Mouse (Mus musculus) left cerebral cortex, postnatal 36 days (tissue): ENCODE results near the gene Rnase13. TPM values are rescaled to one million over a fixed set of nuclear protein-coding genes. Genes with fewer than 3 reads are reported as not detected.

Experiments
- DNase-seq, 2 experiments: peaks; one replicate each; pipeline ENCODE4 v3.0.0; 2021 to 2022; ENCODE audit warnings: low spot score in 2 of 2, mixed read lengths in 1 of 2
- intact Hi-C: fragments of 180-260 bp; cut with DNase I; formaldehyde crosslinking; loops from one replicate; pipeline ENCODE4 v1.15.1; 2025
- total RNA-seq, 2 experiments: library from RNA; stranded (reverse); gene quantifications; 2 replicates each; pipeline ENCODE4 v1.2.3; 2021

Rnase13 gene
- total RNA-seq, 2 experiments from 2014 or later = not detected

DNA sequence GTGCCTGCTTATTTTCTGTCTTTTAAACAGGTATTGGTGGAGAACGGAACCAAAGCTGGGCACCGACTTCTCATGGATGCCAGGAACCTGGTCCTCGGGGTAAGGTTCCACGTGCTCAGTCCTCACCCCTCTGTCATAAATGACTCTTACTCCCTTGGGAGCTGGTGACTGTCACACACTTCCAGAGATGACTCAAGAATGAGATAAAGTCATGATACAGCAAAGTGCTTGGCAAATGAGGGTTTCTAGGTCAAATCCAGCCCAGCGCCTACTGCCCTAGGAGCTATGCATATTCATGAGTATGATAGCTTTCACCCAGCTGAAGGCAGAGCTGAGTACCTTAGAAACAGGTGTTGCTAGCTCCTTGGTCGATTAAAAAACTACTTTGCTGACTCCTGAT, 32.7 kb downstream of the Rnase13 start:
- DNase-seq = no peak
- intact Hi-C loops = loop anchor here (10.0 kb wide), 1 partner anchor 215 kb away; the partner anchor contains the start of gene Hnrnpc

DNA sequence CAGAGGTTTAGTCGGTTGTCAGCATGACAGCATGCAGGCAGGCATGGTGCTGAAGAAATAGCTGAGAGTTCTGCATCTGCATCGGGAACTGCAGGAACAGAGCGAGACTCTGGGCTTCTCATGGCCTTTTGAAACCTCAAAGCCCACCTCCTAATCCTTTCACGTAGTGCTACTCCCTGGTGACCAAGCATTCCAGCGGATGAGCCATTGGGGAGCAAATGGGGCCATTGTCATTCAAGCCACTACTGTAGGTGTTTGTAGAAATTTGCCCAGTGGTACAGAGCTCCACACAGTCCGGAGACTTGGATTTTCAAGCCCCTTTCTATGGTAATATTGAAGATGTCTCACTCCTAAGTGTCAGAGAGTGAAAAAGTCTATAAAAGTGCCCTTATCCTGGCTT, 36.5 kb downstream of the Rnase13 start:
- intact Hi-C loops = loop anchor here (10.0 kb wide), 1 partner anchor 219 kb away; the partner anchor contains the start of gene Hnrnpc
- DNase-seq = no peak

DNA sequence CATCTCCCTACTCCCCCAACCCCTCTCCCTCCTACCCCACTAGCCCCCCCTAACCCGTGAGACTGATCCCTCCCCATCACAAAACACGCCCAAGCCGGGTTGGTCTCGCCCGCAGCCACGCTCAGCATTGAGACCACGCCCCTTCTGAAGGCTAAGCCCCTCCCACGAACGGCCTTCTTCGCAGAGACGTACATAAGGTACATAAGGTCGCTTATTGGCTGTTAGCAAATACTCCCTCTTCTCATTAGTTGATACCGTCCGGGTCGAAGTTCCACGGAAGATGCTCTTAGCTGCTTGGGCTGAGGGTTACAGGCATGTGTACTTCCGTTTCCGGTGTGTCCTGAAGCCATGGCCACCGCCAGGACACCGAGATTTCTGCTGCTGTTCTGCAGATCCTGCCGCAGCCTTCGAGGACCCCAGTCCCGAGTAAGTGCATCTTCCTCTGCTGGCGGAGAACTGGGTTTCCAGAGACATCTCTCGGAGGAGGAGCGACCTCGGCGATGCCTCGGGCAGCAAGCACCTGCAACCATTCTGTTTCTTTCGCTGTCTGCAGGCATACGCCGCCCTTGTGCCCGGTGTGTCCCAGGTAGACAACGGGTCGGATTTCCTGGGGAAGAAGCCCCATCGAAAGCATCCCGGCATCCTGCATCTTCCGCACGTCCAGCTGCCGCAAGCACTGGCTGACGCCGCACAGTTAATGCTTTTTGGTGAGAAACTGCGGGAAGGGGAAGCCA, 37.8 kb downstream of the Rnase13 start, which contains the start of gene Mettl17:
Gene Mettl17, plus strand, starts transcription at position 245 of the 734 bp plus-strand sequence.
- intact Hi-C loops = loop anchor here (5.0 to 10.0 kb wide), 2 partner anchors 128 to 220 kb away; partner anchors contain the start of gene Hnrnpc
- DNase-seq = peak; percentile 87 to 88

DNA sequence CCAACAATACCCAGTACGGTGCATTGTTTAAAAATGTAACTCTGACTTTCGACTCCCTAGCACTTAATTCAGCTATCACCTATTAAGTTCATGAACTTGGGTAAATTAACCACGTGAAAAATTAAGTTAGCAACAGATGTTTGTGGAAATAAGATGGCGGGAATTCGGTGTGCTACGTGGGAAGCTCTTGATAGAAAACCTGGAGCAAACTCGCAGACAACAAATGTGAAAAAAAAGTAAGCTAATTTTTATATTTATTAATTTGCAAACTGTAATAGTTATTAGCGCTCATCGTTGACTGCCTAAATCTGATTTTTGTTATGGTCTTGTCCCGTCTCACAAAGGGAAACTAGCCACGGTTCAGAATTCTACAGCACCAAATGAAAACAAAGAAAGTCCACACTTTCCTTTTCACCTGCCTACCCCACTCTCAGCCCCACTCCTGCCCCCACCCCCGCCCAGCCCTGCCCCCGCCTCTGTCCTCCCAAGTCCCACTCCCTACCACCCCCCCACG, 38.5 kb downstream of the Rnase13 start:
- DNase-seq = no peak
- intact Hi-C loops = loop anchor here (5.0 to 10.0 kb wide), 2 partner anchors 128 to 221 kb away; partner anchors contain the start of gene Hnrnpc

- intact Hi-C loops = loop anchor here (5.0 to 10.0 kb wide), 2 partner anchors 129 to 221 kb away; partner anchors contain the start of gene Hnrnpc
- peak; percentile 35 to 41 for DNase-seq
Measured at GRCm38 (mm10) chr14:51883527-51884030, 39.0 kb downstream of the Rnase13 start.

DNA sequence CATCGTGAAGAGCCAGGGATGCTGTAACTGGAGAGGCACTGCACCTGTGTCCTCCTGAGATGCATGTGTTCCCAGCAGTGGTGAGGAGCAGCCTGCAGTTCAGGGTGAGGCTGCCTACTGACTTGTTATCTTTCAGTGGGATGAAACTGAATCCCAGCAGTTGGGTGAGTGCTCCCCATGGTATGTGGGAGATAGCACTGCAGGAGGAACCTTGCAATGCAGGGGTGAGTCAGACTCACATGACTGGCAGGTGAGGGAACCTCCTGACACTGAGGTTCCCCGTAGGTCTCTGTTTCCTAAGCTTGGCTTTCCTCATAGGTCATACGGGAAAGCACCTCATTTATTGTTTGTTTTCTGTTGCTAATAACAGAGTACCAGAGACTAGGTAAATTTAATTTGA, 45.1 kb downstream of the Rnase13 start:
- intact Hi-C loops = no loop called here
- DNase-seq = no peak

DNA sequence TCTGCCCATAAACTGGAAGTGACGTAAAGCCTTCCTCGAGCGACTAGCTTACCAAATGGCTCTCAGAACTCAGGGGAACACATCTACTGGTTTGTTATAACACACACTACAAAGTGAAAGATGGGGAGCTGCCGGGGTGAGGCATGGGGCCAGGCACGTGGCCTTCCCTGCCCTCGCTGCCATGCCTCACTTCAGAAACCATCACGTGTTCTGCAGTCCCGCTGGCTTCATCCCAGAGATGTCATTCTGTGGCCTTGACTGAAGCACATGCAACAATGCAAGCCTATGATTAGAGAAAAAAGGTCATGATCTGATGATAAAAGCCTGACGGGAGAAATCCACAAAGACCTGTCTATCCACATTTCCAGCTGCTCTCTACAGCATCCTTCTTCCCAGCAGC, 50.8 kb downstream of the Rnase13 start:
- intact Hi-C loops = no loop called here
- DNase-seq = no peak

Other genes starting within 250 kb of the Rnase13 start
- not detected for gene Gm17079, start 227.3 kb downstream of the Rnase13 start, total RNA-seq
- not detected for gene Gm5800, start 205.6 kb downstream of the Rnase13 start, total RNA-seq
- not detected for gene Ang4, start 149.2 kb downstream of the Rnase13 start, total RNA-seq
- not detected for gene AY358078, start 122.7 kb downstream of the Rnase13 start, total RNA-seq
- gene Ear6, start 69.1 kb downstream of the Rnase13 start, total RNA-seq = not detected
- gene Mettl17, start 37.9 kb downstream of the Rnase13 start, total RNA-seq = 10 to 100 TPM; 23.6 to 45.2 TPM
- 1 to 10 TPM; 2.6 to 8.1 TPM for gene Slc39a2, start 29.9 kb downstream of the Rnase13 start, total RNA-seq
- 100 to 1,000 TPM; 753 to 795 TPM for gene Ndrg2, start 8.6 kb downstream of the Rnase13 start, total RNA-seq
- gene Tppp2, start 4.3 kb downstream of the Rnase13 start, total RNA-seq = not detected
- 10 to 100 TPM; 24.9 to 31.6 TPM for gene Arhgef40, start 61.9 kb upstream of the Rnase13 start, total RNA-seq
- gene Tmem253, start 92.9 kb upstream of the Rnase13 start, total RNA-seq = under 1 TPM in 1 of 2 experiments, not detected in 1; 0.72 TPM
- 10 to 100 TPM; 30.1 to 39.7 TPM for gene Zfp219, start 98.0 kb upstream of the Rnase13 start, total RNA-seq
- gene Olfr221, start 119.7 kb upstream of the Rnase13 start, total RNA-seq = not detected
- gene Hnrnpc, start 181.3 kb upstream of the Rnase13 start, total RNA-seq = 100 to 1,000 TPM; 199 to 225 TPM
- 1 to 10 TPM; 2.0 to 3.6 TPM for gene Rpgrip1, start 187.9 kb upstream of the Rnase13 start, total RNA-seq